Mouse (Mus musculus): ENCODE results near the gene Adam12.

Adam12 gene

DNA sequence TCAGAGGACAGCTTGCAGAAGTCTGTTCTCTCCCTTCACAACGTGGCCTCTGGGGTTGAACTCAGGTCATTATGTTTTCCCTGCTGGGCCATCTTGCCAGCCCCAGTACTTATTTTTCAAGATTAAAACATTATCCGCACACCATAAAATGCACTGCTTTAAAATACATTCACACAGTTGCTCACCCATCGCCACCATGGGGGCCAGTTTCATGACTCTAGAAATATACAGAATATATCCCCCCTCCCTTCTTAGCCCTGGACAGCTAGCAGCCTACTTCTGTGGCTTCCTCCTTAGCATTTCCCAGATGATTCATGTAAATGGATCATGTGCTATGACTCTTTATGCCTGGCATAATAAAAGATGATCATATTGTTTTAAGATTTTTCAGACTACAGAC is 355.8 kb downstream of the Adam12 start:
- in situ Hi-C loops (cut with MboI, MseI): no loop called here

- in situ Hi-C loops (cut with MboI, MseI): loop anchor here (25.0 kb wide), 1 partner anchor 690 kb away; no protein-coding TSS in a partner anchor
Measured at GRCm38 (mm10) chr7:133872701-133873100, 359.2 kb downstream of the Adam12 start.

- in situ Hi-C loops (cut with MboI, MseI): loop anchor here (25.0 kb wide), 1 partner anchor 692 kb away; no protein-coding TSS in a partner anchor
Measured at GRCm38 (mm10) chr7:133870265-133870664, 361.7 kb downstream of the Adam12 start.

DNA sequence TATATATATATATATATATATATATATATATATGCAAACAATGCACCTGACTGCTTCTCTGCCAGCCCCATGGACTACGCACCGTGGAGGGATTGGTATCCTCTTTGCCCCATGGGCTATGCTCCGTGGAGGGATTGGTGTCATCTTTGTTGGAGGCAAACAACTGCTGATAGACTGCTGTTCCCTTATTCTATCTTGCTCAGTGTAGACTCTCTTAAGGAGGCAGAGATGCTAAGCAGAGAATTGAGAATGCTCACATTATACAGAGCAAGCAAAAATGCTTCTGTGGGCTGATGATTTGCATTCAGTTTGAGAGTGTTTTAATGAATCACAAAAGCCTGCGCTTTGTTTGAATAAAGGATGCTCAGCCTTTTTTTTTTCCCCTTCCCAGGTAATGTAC is 368.3 kb downstream of the Adam12 start:
- in situ Hi-C loops (cut with MboI, MseI): loop anchor here (10.0 to 25.0 kb wide), 2 partner anchors 131 to 699 kb away; no protein-coding TSS in a partner anchor

GRCm38 (mm10) chr7:133863151-133863550 is 368.8 kb downstream of the Adam12 start:
- in situ Hi-C loops (cut with MboI, MseI): loop anchor here (10.0 to 25.0 kb wide), 2 partner anchors 132 to 699 kb away; no protein-coding TSS in a partner anchor

GRCm38 (mm10) chr7:133862723-133863122 is 369.2 kb downstream of the Adam12 start:
- in situ Hi-C loops (cut with MboI, MseI): loop anchor here (10.0 to 25.0 kb wide), 2 partner anchors 132 to 700 kb away; no protein-coding TSS in a partner anchor

DNA sequence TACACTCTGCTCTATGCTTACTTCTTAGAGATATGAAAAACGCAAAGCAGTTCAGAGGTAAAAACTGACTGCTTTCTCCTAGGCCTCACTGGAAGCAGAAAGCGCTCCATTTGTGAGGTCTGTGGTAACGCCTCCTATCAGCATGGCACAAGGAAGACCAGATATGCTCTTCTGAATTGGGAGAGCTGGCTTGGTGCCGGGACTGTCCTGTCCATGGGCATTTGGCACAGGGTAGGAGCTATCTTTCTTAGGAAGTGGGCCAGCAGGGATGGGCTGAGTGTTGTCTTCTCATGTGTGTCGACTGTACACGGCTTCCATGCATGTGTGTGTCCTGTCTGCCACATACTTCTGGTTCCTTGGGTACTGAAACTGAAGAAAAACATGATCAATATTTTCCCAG is 369.7 kb downstream of the Adam12 start:
- in situ Hi-C loops (cut with MboI, MseI): loop anchor here (10.0 to 25.0 kb wide), 2 partner anchors 133 to 700 kb away; no protein-coding TSS in a partner anchor

DNA sequence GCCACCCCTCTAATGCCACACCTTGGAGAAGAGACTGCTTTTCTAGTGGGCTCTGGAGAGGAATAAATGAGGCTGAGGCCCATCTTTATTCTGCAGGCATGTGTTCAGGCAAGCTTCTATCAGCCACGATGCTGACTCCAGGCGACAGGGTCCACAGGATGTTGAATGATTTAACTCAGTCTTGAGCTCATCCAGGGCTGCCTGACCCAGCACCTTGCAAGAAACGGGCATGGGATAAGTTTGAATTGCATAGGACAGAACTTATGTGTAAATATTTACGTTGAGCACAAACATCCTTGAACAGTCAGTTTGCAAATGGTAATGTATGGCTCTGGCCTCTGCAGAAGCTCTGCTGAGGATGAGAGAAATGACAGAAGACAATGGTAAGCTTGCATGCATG is 372.4 kb downstream of the Adam12 start:
- in situ Hi-C loops (cut with MboI, MseI): loop anchor here (25.0 kb wide), 1 partner anchor 703 kb away; no protein-coding TSS in a partner anchor

- in situ Hi-C loops (cut with MboI, MseI): loop anchor here (25.0 kb wide), 1 partner anchor 704 kb away; no protein-coding TSS in a partner anchor
Measured at GRCm38 (mm10) chr7:133858506-133858905, 373.4 kb downstream of the Adam12 start.

DNA sequence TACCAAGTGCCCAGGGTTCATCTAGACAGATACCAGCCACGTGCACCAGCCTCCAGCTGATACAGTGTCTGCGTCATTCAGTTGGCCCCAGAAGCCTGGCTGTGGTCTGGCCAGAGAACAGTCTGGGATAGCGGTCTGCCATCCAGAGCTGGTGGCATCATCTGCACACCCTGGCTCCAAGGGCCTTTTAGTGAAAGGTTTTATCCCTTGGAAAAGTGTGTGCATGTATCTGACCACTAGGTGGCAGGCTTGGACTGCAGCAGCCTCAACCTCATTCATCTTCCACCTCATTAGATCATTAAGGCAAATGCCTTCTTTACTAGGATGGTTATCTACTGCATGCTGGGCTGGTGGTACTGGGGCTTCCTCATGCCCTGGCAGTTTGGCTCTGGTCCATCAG is 375.7 kb downstream of the Adam12 start:
- in situ Hi-C loops (cut with MboI, MseI): loop anchor here (25.0 kb wide), 1 partner anchor 706 kb away; no protein-coding TSS in a partner anchor

GRCm38 (mm10) chr7:133850735-133851134 is 381.2 kb downstream of the Adam12 start:
- in situ Hi-C loops (cut with MboI, MseI): loop anchor here (25.0 kb wide), 1 partner anchor 712 kb away; no protein-coding TSS in a partner anchor

DNA sequence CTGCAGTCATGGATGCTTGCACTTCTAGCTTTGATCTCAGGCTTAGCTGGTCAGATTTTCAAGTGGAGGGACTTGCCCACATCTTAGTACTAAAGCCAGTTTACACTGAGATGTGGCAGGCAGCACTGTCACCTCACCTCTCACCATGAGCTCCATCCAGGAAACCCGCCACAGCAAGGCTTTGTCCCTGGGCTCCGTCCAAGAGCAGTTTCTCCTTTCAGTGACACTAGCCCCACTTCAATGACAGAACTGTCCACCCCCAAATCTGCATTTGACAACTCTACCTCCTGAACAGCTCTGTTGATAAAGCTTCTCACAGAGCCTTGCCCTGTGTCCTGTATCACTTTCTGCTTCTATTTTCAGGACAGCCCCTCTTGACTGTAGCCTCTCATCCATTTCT is 383.8 kb downstream of the Adam12 start:
- in situ Hi-C loops (cut with MboI, MseI): loop anchor here (25.0 kb wide), 2 partner anchors 1614 to 1939 kb away; no protein-coding TSS in a partner anchor

GRCm38 (mm10) chr7:133847175-133847574 is 384.8 kb downstream of the Adam12 start:
- in situ Hi-C loops (cut with MboI, MseI): loop anchor here (25.0 kb wide), 2 partner anchors 1615 to 1940 kb away; no protein-coding TSS in a partner anchor

GRCm38 (mm10) chr7:133842079-133842478 is 389.9 kb downstream of the Adam12 start:
- in situ Hi-C loops (cut with MboI, MseI): loop anchor here (25.0 kb wide), 2 partner anchors 1620 to 1945 kb away; no protein-coding TSS in a partner anchor

DNA sequence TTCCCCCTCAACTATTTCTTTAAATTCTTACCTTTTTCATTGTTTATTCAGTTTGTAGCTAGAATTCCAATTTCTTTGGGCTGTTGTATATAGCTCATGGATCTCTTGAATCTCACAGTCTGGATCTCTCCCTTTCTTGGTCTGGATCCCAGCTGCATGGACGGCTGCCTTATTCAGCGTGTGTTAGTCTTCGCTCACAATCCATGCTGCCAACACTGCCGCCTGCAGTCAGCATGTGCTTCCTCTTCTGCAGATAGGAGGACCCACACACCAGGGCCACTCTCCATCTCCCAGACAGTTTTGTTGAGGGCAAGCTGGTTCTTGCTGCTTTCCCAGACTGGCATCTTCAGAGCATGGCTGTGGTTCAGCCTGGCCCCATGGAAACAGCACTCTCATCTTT is 392.4 kb downstream of the Adam12 start:
- in situ Hi-C loops (cut with MboI, MseI): loop anchor here (25.0 kb wide), 2 partner anchors 1623 to 1948 kb away; no protein-coding TSS in a partner anchor

Data from regulatory T cell (primary cell).